Mouse (Mus musculus): ENCODE measurements around the gene B3gnt8. TPM values are rescaled to one million over a fixed set of nuclear protein-coding genes. Genes with fewer than 3 reads are reported as not detected.

The B3gnt8 gene
- 2.9 TPM for total RNA-seq (2023)

DNA sequence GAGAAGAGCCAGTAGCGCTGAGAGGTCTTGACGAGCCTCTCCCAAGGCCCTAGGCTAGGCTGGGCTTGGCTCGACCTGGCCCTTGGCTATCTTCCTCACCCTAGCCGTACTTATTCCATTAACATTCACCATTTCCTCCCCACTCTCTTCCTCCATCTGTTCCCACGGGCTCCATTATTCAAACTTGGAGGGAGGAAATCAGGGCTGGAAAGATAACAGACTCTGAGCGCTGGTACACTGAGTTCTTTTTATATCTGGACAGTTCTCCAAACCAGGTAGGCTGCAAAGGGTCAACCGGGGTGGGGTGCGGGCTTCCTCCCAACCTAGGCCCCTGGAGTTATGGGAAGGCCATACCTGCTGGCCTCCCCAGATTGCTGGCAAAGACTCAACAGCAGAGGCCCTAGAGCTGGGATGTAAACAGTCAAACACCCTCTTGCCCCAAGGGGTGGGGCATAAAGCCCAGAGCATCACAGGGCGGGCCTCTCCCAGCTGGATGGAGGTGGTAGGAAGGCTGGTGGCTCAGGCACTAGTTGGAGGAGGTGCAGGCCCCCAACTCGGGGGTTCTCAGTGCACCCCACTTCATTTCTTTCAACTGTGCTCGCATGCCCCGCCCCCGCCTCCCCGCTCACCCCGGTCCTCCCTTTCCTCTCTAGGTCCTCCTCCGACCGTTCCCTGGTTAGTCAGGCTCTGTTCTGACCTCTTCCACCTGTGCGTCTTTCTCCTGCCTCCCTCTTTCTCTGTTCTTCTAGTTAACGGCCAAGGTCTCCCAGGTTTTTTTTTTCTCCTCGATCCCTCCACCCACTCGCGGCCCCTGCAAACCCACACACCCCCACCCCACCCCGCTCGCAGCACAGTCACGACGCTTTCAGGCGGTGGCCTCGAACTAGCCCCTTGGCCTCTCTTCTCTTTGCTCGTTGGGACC is at the start of gene B3gnt8:
B3gnt8 (plus strand) TSS at position 146 of the 922 bp plus-strand sequence.

DNA sequence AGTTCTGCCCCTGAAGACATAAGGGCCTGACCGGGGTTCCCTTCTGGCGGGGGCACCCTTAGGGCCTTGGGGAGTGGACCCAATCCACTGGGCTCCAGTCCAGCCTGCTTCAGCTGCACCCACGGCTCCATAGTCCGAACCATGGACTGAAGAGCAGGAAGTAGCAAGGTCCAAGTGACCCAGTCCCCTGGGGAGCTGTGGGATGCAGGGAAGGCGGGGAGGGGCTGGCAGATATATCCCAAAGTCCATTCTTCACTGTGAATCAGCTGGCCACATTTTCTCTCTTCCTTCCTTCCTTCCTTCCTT is 10.8 kb upstream of the B3gnt8 start, which contains the start of gene Erich4:
Erich4 (minus strand) TSS at position 187 of the 306 bp plus-strand sequence.

DNA sequence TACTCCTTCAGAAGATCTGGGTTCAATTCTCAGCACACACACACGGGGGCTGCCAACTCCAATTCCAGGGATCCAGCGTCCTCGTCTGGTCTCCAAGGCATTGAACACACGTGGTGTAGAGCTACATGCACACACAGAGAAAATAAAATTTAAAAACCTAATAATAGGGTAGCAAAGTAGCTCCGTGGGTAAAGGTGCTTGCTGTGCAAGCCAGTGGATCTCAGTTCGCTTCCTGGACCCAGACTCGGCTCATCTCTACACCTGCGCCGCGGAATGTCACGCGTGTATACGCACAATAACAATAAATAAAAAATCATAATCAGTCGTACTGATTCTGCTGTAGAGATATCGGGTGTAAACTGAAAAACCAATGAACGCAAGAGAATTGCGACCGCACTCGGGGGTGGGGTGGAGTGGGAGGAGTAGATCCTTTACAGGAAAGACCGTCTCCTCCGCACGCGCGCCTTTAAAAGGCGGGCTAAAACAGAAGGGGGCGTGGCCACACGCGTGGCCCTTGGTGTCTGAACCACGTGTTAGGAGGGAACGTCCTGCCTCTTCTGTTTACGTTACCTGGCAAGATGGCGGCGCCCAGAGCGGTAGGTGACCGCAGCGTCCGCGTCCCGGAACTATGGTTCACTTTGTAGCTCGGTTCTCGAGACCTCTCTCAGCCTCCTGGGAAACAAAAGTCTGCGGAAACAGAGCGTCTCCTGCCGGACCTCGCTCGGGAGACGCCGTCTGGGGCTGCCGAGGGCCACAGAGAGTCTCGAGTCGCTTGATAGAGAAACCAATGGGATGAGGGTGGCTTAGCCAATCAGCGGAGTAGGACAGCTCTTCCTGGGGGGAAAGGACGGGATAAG is 7.4 kb upstream of the B3gnt8 start, which contains the start of gene Dmac2:
Dmac2 (plus strand) TSS at position 550 of the 857 bp plus-strand sequence.

DNA sequence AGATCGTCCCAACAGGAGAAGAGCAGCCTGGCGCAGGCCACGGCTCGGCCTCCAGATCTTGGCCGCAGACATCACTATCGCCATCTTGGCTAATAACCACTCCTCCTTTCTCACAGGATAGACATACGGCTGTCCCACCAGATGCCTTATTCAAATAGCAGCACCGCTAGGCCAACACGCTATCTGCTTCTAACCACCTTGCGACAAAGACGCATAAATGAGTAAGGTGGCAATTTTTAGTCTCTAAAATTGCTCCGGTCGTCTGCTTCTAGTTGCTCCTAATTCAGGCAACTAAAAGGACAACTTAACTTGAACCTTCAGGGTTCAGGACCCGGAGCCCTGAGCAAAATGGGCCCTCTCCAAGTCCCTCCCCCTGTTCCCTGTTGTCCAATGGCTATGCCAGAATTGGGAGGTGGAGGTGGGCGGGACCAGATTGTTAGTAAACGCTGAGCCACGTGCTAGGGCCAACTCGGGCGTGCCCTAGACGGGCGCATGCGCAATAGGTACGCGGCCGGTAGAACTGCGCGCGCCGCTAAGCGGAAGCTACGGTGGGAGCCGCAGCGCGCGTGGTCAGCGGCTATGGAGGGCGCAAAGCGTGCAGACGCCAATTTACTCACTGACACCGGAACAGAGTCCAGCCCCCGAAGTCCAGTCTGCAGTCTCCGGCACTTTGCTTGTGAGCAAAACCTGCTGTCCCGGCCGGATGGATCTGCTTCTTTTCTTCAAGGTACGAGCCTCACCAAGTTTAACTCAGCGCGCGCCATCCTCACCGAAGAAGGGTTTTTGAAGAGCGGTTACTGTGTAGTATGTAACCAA is 32.4 kb downstream of the B3gnt8 start, which contains the start of the genes Bckdha and Exosc5:
Bckdha (minus strand) TSS at position 325 of the 816 bp plus-strand sequence.
Exosc5 (plus strand) TSS at position 508 of the 816 bp plus-strand sequence.

DNA sequence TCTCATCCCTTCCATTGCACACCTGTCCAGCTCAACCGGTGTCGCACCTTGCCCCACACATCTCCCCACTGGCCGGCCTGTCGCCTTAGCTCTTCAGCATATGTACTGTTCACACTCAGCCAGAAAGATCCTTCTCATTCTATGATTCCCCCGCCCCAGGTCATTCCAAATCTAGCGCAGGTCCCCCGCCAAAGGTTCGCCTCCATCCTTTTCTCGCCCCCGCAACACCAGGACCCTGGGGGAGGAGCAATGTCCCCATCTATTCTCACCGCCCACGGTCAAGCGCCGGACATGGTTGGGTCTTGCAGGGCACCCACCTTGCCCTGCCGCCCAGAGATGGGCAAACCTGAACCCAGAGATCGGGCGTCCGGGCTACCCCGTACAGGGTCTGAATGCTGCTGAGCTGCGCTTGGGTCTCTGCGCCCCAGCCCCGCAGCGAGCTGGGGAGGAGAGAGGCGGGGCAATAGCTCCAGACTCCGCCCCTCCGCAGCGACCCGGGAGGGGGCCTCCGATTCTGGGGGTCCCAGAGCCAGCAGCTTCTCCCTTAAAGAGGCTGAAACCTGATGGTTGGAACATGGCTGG is 48.4 kb downstream of the B3gnt8 start, which contains the start of gene Tmem91:
Tmem91 (minus strand) TSS at position 448 of the 582 bp plus-strand sequence.

DNA sequence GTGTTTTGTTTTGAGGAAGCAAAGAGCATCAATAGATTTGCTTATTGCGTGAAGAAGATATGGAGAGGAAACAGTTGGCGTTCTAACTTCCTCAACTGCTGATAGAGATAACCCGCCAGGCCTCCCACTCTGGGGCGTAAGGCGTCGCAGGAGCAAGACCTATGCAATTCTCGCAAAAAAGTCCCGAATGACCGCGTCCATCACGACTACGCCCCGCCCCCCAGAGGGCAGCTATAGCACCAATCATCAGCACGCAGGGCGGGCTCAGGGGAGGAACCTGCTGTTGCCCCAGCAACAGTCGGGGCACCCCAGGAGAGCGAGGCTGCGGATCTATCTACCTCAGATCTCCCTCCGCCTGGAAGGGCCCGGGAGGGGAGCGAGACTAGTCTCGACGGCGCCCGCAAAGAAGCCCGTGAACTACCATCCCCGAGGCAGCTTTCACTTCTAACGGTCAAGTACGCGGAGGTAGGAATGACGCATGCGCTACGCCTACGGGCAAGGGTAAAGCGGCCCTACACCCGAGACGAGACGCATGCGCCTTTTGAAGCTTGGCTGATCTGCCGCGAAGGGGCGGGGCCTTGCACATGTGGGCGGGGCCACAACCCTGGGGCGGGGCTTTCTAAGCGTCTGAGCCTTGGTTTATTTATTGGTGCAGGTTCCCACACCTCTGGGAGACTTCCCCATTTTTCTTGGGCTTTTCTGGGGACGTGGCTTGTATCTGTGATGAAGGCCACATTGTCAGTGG is 54.2 kb downstream of the B3gnt8 start, which contains the start of gene B9d2:
B9d2 (plus strand) TSS at position 267 of the 745 bp plus-strand sequence.

Other genes with a start within 250 kb of the B3gnt8 start
- 13.0 TPM for gene Lipe, start 227.9 kb upstream of the B3gnt8 start, total RNA-seq (2023)
- not detected for gene Cxcl17, start 213.8 kb upstream of the B3gnt8 start, total RNA-seq (2023)
- gene Ceacam1, start 149.1 kb upstream of the B3gnt8 start, total RNA-seq (2023): 4.8 TPM
- gene Ceacam2, start 86.8 kb upstream of the B3gnt8 start, total RNA-seq (2023): 0.67 TPM
- gene Erich4, start 10.8 kb upstream of the B3gnt8 start, total RNA-seq (2023): not detected
- gene Dmac2, start 7.2 kb upstream of the B3gnt8 start, total RNA-seq (2023): 72.9 TPM
- 25.8 TPM for gene Bckdha, start 32.3 kb downstream of the B3gnt8 start, total RNA-seq (2023)
- gene Exosc5, start 32.5 kb downstream of the B3gnt8 start, total RNA-seq (2023): 51.6 TPM
- gene Tmem91, start 48.5 kb downstream of the B3gnt8 start, total RNA-seq (2023): not detected
- gene B9d2, start 54.1 kb downstream of the B3gnt8 start, total RNA-seq (2023): 22.8 TPM
- 123 TPM for gene Tgfb1, start 60.3 kb downstream of the B3gnt8 start, total RNA-seq (2023)
- gene Ccdc97, start 92.4 kb downstream of the B3gnt8 start, total RNA-seq (2023): 87.8 TPM
- gene Hnrnpul1, start 128.1 kb downstream of the B3gnt8 start, total RNA-seq (2023): 208 TPM
- 5.1 TPM for gene Axl, start 162.1 kb downstream of the B3gnt8 start, total RNA-seq (2023)
- gene Cyp2s1, start 190.3 kb downstream of the B3gnt8 start, total RNA-seq (2023): 5.0 TPM

Measured in CD8-positive naive resting alpha-beta T cell, adult 57 days (primary cell).